Mouse (Mus musculus) thymus, postnatal 4 days (tissue): Measurements from ENCODE around the gene Mapk6.

Source experiments
- DNase-seq: peaks from one replicate; pipeline ENCODE4 v3.0.0; 2021

The Mapk6 gene

DNA sequence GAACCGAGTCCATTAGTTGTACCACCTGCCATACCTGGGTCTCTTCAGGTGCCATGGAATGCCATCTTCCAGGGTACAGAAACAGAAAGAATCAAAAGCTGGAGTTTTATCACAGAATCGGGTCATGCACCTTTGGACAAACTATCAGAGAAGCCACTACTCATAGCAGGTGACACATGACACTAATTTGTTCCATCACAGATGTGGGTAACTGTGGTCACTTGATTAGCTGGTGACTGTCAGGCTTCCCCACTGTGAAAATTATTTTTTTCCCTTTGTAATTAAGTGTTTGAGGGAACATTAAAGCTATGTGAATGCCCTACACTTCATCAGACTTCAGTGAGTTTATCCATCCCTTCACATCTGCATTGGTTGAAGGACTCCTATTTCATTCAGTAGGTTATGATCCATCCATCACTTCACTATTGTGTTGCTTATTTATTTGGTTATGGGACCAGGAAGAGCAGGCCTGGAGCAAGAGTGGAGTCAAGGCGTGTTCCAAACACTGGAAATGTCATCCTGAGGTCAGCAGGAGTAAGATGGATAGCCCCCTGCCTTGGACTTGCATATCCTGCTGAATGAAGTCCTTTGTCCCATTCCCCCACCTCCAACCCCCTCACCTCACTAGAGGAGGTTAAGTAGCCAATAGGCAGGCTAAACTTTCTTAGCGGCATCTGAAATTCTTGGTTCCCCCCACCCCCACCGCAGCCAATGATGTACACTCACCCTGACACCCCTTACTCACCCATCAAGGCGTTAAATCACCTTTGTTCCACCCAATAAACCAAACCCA is 14.7 kb upstream of the Mapk6 start:
- DNase-seq: no peak

DNA sequence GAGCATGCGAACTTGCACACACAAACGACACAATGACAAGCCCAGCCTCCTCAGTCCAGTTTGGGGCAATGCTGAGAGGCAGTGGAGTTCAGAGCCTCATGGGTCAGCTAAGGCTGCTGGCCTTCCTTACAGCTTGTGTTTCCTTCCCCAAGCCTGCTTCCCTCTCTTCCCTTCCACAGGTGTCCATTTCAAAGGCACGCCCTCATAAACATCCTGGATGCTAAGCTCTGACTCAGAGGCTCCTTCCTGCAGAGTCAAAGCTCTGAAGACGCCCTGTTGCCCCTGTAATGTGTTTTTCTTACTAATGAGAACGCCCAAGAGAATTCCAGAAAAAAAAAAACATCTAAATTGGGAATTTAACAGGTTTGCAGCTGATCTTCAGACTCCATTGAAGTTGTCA is 13.9 kb upstream of the Mapk6 start:
- no peak for DNase-seq

DNA sequence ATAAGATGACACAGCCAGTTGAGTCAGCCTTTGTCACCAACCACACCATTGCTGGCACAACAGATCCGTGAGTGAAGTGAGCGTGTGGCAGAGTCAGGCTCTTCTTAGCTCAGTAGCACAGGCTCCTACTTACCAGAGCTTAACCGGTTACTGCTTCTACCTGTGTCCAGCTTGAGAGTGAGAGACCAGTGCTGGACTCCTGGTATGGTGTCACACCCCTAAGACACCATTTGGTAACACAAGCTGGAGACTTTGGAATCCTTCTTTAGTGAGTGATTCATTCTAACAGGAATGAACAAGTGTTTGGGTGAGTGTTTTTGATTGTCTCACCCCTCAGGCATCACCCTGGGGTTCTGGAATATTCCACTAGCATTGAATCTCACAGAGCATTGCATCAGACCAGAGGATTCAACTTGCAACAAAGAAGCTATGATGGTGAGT is 12.5 kb upstream of the Mapk6 start:
- no peak for DNase-seq

DNA sequence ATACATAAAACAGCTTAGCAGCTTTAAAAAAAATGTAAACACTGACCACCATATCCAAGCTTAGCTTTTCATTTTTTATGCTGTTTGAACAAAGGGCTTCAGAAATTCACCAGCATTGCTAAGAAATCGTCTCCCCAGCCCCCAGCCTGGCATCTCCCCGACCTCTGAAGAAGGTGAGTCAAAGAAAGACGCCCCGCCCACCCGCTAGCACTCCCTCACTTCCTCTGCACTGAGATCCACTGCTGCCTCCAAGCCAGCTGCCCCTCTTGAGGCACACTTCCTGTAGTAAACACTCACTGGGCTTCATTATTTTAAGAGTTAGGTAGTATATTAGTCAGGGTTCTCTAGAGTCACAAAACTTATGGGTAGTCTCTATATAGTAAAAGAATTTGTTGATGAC is 4.4 kb upstream of the Mapk6 start:
- DNase-seq: peak; percentile 87

DNA sequence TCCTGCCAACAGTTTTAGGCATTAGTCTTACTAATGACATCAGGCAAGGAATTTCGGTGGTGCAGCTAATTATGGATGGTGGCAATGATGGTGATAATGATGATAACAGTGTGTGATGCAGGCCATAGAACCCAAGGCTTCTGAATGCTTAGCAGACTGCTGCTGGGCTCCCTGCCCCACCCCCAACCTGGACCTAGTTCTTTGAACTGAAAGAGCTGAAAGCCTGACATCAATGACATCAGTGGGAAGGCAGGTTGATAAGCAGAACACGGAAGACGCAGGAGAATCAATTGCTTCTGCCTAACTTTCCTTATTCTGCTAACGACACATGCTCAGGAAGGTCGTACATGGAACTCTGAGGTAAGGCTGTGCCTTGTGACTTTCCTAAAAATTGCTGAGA is 3.4 kb upstream of the Mapk6 start:
- peak; percentile 56 for DNase-seq

DNA sequence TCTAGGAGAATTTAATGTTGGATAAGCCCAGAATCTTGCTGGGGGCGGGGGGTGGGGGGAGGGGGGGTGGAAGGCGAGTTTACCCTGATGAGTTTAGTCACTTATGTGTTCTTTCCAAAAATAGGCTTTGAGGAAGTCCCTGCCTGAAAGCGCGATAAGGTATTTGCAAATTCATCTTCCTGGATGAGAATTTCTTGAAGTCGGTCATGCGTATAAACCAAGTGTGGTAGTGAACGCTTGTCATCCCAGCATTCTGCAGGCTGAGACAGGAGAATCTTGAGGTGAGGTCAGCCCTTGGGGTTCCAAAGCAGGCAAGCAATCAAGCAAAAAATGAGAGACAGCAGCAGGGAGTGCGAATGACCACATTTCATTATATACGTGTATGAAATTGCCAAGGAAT is 1.8 kb upstream of the Mapk6 start:
- no peak for DNase-seq

DNA sequence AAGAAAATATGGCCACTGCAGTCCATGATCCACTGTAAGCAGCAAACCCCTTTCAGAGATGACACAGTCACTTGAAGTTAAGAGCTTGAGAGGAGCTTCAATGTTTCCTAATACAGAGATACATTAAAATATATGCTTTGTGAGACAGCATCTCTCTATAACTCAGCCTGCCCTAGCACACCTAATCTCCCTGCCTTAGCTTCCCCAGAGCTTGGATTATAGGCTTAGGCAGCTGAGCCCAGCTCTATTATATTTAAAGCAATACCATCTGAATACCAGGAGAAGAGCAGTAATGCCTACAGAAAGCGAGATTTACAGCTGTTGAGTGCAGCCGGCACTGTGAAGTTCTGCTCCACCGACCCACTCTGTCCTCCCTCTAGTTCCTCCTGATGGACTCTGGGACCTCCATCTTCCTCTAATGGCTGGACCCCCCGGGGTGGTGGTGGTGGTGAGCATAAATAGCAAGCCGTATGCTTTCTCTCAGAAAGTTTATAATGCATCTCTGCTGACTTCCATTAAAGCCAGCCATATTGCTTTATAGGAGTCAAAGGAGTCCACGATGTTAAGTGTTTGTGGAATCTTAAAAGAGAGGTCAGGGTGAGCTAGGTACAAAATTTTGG is 1.2 kb upstream of the Mapk6 start:
- DNase-seq: no peak

DNA sequence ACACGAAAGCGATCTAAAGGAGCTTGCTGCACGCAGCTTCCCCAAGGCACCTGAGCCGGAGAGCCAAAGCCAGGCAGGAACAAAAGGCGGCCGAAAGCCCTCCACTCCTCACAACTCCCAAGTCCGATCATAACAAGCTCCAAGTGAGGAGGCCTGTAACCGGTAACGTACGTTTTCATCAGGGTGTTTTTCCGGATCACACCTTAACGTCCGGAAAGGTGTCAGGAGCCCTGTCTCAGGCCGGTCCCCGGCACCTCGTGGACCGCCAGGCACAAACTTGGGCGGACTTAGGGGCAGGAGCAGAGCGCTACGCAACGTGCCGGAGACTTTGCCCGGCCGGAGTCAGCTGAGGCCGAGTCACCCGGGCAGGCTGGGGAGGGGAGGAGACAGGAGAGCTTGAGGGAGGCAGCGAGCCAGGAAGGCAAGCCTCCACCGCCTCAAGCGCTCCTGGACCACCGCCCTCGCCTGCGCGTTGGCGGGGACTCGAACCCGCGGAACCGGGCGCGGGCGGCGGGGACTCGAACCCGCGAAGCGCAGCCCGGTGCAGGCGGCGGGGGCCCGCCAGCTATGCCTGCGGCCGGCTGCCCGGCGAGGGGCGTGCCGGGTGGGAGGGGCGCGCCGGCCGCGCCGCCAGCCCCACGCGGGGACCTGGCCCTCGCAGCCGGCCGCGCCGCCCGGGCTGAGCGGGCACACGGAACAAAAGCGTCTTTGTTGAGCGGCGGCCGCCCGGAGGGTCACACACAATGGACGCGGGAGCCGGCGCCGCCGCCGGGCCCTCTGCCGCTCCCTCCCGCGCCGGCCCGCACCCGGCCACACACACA is 564 bp downstream of the Mapk6 start:
- peak; percentile 73 for DNase-seq

DNA sequence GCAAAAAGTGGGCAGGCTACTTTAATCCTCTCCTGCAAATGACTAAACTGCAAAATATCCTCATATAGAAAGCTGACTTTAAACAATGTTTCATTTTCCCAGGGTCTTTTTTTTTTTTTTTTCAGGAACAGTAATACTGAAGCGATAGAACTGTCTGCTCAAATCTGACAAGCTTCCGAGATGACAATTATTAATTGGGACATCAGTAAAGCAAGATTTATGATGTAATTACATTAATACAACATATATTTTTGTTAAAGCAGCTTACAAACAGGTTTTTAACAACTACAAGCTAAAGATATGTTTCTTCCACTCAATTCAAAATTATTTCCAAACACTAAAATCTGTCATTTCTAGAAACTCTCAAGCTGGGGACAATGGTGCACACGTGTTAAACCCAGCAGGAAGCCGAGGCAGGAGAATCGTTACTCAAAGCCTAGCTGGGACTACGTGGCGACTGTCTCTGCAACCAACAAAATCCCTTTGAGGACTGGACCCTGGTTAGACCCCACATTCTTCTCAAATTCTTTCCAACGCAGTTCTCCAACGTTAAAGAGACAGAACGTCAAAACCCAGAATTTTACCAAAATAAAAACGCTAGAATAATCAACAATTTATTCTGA is 1.5 kb downstream of the Mapk6 start:
- no peak for DNase-seq

DNA sequence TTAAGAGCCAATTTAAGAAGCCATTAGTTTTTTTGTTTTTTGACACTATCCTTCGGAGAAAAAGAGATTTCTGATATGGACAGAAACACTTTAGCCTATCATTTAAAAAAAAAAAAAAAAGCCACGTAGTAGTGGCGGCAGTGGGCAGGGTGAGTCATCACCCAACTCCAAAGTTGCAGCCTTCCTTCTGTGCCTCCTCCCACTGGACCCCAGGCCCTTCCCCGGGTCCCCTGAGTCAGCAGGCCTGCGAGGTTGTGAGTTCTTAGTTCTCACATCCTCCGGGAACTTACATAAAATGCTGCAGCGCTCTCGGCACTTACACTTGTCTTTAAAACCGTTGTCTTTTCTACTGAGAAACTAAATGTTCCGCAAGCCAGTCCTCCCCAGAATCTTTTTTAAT is 2.0 kb downstream of the Mapk6 start:
- DNase-seq: peak; percentile 45

DNA sequence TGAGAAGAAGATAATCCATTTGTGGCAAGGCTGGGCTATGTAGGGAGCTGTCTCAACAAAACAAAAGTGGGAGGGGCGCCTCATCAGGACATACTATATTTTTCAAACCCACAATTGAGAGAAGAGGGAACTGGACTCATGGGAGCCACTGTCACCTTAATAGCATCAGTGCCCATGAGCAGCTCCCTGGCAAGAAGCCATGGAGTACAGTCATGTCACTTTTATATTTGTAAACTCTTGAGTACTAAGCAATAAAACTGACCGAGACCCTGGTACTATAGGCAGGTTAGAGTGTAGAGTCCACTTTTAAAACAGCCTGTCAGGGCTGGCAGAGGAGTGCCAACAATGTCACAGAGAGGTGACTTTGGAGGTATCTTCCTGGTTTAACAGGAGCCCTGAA is 3.7 kb downstream of the Mapk6 start:
- no peak for DNase-seq

DNA sequence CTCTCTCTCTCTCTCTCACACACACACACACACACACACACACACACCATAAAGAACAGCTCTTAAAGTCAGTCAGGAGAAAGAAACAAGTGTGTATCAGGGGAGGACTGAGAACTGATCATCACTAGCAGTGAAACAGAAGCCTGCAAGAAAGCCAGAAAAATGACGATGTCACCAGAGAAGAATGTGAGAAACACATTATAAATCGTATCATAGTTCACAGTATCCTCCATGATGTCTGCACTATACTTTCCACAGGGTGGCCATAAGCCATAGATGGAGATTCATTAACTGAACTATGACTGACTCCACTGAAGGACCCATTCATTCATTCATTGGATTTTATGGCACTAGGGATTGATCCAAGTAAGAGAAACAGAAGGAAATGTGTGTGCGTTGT is 6.3 kb downstream of the Mapk6 start:
- no peak for DNase-seq

DNA sequence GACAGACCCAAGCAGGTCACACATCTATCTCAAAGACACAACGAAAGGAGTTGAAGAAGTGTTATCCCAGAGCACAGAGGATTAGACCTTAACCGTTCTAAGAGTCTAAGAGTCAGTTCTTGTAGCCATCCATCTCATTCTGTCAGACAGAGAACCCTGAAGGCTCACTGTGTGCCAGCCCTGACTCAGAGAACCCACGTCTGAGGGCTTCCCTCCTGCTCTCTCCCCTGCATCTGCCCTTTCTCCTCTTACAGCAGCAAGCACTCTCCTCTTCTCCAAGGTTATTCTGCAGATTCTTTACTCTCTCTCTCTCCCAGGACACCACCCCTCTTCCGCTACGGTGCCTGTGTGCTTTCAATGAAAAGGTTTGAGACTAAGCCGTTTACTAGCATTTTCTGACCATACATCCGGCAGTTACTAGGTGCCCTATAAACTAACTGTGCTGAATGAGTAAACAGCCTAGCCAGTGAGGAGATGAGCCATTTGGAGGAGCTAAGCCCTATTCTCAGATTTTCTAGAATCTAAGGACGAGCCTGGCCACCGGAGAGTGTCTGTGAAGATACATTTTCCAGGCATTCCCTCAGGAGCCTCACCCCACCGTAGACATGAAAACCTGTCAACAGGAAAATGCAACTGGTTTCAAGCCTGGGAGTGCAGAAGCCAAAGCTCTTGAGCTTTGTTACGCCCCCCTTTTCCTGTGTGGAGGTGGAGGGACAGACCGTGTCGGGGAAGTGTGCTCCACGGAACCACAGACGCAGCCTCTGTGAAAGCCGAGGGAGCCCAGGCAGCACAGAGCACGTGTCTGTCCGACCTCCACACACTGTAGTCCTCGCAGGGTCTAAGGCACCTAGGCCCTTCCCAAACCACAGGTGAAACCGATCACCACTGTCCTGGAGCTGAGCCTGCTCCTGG is 8.0 kb downstream of the Mapk6 start:
- peak; percentile 59 for DNase-seq

DNA sequence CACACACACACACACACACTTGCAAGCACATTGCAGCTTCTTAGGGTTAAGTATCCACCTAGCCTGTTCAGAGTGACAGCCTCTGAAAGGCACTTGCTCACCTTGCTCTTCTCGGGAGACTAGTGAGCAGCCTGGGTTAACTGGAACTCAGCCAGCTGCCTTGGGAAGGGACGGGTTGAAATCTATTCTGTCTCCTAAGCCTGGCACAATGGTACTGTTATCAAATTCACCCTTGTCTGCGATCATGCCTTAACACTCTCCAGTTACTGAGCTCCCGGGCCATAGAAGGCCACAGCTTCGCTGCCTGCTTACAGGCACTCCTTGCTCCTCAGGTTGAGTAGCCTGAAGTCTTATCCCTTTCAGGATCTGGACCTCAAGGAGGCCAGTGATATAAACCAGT is 9.2 kb downstream of the Mapk6 start:
- DNase-seq: no peak

DNA sequence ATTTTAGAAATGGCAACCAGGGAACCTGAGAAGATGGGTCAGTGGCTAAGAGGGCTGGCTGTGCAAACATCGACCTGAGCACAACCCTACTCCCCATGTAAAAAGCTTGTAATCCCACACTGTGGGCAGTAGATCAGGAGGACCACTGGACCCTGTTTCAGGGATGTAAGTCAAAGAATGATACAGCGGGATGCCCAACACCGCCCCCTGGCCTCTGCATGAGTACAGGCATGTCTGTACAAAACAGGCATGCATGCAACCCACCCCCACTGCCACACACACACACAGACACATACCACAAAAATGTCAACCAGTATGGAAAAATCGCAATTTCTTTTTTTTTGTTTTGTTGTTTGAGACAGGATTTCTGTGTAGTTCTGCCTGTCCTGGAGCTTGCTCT is 10.7 kb downstream of the Mapk6 start:
- peak; percentile 49 for DNase-seq

DNA sequence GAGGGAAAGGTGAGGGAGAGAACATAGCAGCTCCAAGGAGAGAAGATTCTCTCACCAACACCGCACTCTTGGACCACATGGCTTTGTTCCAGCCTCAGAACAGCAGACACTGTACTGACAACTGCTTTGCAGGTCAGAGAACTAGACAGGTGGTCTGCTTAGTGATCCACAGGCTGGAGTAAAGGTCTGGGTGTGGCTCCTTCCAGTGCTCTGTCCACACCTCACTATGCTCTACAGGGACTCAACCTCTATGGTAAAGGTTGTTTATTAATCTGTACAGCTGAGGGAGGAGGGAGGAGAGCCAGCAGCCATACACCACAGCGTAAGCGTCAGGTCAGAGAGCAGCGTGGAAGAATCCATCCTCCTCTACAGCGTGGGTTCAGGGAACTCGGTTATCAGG is 13.8 kb downstream of the Mapk6 start:
- no peak for DNase-seq

DNA sequence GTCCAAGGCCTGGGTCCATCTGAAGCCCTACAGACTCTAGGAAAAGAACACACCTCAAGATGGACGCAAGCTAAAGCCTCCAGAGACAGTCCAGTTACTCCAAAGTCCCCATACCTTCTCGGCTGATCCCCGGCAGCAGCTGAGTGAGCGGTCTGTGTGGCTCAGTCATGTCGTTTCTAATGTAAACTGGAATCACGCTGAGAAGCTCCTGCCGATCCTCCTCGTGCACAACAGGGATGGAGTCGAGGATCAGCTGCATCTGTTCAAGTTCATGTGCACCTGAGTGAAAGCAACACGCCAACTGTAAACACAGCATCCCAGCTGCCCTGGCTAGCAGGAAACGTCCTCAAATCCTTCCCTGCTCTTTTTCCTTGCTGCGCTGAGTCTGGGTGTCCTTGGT is 16.6 kb downstream of the Mapk6 start:
- no peak for DNase-seq

DNA sequence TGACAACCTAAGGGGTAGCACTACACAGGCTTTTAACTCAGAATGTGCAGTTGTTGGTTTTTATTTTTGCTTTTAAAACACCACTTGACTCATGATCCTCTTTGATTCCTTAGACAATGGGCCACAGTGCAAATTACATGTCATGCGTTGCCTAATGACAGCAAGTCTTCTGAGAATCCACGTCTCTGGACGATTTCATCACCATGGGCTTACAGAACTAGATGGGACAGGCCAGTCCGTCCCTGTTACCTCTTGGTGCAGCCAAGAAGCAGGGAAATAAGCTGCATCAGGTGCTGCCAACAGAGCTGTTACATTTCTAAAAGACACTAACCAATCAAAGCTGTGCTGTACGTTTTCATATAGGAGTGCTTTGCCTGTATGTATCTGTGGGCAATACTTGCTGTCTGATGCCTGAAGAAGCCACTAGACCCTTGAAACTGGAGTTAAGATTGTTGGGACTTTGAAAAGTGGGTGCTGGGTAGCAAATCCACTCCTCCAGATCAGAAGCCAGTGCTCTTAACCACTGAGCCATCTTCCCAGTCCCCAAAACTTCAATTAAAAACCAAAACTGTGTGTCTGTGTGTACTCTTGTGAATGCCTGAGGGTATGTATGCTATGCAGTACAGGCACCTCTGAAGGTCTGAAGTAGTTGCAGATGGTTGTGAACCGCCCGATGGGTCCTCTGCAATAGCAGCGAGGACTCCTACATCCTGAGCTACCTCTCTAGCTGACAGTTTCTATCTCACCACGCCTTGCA is 24.4 kb downstream of the Mapk6 start:
- no peak for DNase-seq

DNA sequence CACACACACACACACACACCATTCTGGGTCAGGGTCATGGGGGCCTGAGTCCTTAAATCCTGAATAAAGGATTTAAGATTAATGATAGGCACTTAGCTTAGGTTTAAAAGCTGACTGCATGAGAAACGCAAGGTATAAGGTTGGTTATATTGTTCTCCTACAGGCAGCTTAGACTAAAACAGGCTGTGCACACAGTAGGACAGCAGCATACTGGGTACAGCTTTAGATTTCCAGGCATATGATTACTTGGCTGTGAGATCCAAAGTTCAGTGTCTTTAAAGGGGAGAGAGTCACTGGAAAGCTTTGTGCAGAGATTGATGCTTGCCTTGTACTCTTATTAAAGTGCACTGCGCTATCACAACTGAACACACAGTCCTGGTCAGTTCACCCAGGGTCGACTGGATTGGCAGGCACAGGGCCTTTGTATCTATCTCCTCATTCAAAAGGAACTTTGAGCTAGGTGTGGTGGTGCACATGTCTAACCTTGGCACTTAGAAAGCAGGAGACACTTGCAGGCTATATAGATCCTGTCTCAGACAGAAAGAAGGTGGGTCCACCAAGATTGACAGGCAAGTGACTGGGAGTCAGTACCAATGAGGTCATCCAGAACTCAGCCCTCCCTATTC is 25.4 kb downstream of the Mapk6 start:
- DNase-seq: no peak

DNA sequence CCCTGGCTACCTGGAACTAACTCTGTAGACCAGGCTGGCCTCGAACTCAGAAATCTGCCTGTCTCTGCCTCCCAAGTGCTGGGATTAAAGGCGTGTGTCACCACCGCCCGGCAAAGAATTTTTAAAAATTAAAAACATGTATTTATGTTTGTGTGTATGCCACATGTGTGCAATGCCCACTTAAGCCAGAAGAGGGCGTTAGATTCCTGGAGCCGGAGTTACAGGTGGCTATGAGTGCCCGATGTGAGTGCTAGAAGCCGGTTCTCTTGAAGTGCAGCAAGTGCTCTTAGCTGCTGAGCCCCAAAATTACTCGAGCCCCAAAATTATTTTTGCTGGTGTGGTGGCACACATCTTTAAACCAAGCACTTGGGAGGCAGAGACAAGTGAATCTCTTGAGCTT is 26.0 kb downstream of the Mapk6 start:
- DNase-seq: peak; percentile 58

DNA sequence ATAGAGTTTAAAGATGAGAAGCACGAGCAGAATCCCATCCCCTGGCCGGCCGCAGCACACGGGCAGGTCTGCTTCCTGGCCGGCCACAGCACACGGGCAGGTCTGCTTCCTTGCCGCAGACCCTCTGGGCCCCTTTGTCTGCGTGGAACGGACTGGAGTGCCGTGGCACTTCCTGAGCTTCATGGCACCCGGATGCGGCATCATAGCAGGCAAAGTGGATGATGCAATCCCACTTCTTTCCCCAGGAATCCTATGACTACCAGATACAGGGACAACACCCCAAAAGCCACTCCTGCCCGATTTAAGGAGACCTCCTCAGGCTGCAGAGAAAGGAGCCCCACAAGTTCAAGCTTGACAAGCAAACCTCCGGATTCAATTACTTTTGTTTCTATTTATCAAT is 27.0 kb downstream of the Mapk6 start:
- DNase-seq: no peak
